Mouse (Mus musculus) limb, embryonic 15.5 days (tissue): ENCODE results near the gene Ttll10. TPM values are rescaled to one million over a fixed set of nuclear protein-coding genes. Genes with fewer than 3 reads are reported as not detected.
A peak's percentile ranks its signal among the peaks of the same experiment; 100 is the strongest.

Experiments used
- ATAC-seq: fragments of 200-750 bp; cut with Nextera tagmentation; 2 replicates; pipeline ENCODE4 v1.8.0; 2017; ENCODE audit warnings: low read depth, moderate TSS enrichment; ENCODE audit not compliant: insufficient number of reproducible peaks, low FRiP score, low TSS enrichment
- H3K27ac ChIP-seq: fragments of 300-500 bp; sonication (generic); 2 replicates; pipeline ENCODE4 v1.5.1; 2015; ENCODE audit warnings: moderate library complexity, mild to moderate bottlenecking, inconsistent platforms
- H3K27me3 ChIP-seq: fragments of 300-500 bp; sonication (generic); 2 replicates; pipeline ENCODE4 v1.6.1; 2015; ENCODE audit warnings: inconsistent platforms
- H3K36me3 ChIP-seq: fragments of 300-500 bp; sonication (generic); 2 replicates; pipeline ENCODE4 v1.6.1; 2015; ENCODE audit warnings: inconsistent platforms
- H3K4me1 ChIP-seq: fragments of 300-500 bp; sonication (generic); 2 replicates; pipeline ENCODE4 v1.6.1; 2015; ENCODE audit warnings: inconsistent platforms
- H3K4me2 ChIP-seq: fragments of 300-500 bp; sonication (generic); 2 replicates; pipeline ENCODE4 v1.6.1; 2015; ENCODE audit warnings: mild to moderate bottlenecking, inconsistent platforms
- H3K4me3 ChIP-seq: fragments of 300-500 bp; sonication (generic); 2 replicates; pipeline ENCODE4 v1.5.1; 2015; ENCODE audit warnings: mild to moderate bottlenecking, inconsistent platforms
- H3K9ac ChIP-seq: fragments of 300-500 bp; sonication (generic); 2 replicates; pipeline ENCODE4 v1.6.1; 2015; ENCODE audit warnings: inconsistent platforms
- H3K9me3 ChIP-seq: fragments of 300-500 bp; sonication (generic); 2 replicates; pipeline ENCODE4 v1.6.1; 2016; ENCODE audit warnings: inconsistent platforms
- WGBS: fragments of 180-500 bp; shearing (Covaris S2); methylation state at CpG from one replicate; pipeline ENCODE4 v1.1.7; 2015; 5-methylcytosine and 5-hydroxymethylcytosine counted together
- polyA plus RNA-seq: library from polyadenylated mRNA; unstranded; fragments of >200 nt; fragmentation: Nextera tagmentation; extraction: Ambion mirVana; gene quantifications from 2 replicates; pipeline ENCODE4 v1.2.1, GENCODE M21; 2015

The Ttll10 gene
- polyA plus RNA-seq, 1 experiment from 2014 or later, result 3.1 TPM

- Histone ChIP-seq H3K27me3 (no peaks in the 10 kb centered on the region), H3K4me1 (peaks cover 5% of the 10 kb centered on the region), H3K27ac (no peak overlapping the region), H3K36me3 (no peaks in the 10 kb centered on the region), H3K9me3 (no peaks in the 10 kb centered on the region), H3K4me2 (no peak overlapping the region), H3K9ac (no peak overlapping the region), H3K4me3 (no peak overlapping the region)
- ATAC-seq, result no peak
- WGBS, result 70% methylated on average over 9 of the region's 9 CpGs
Observed at GRCm38 (mm10) chr4:156084096-156084879, 25.1 kb upstream of the Ttll10 start.

- no peaks in the 10 kb centered on the region for H3K9me3 ChIP-seq
- no peaks in the 10 kb centered on the region for H3K27me3 ChIP-seq
- H3K4me3 ChIP-seq, result no peak overlapping the region
- ATAC-seq, result no peak
- H3K9ac ChIP-seq, result no peak overlapping the region
- no peaks in the 10 kb centered on the region for H3K36me3 ChIP-seq
- 41% methylated on average over 5 of the region's 5 CpGs for WGBS
- no peak overlapping the region for H3K4me2 ChIP-seq
- H3K4me1 ChIP-seq, result peaks cover 5% of the 10 kb centered on the region
- H3K27ac ChIP-seq, result no peak overlapping the region
Observed at GRCm38 (mm10) chr4:156083348-156083747, 24.1 kb upstream of the Ttll10 start.

GRCm38 (mm10) chr4:156082621-156083234 lies 23.5 kb upstream of the Ttll10 start:
- no peak overlapping the region for H3K9ac ChIP-seq
- no peaks in the 10 kb centered on the region for H3K36me3 ChIP-seq
- no peak overlapping the region for H3K4me3 ChIP-seq
- H3K27me3 ChIP-seq, result peaks cover 6% of the 10 kb centered on the region
- H3K4me2 ChIP-seq, result no peak overlapping the region
- H3K27ac ChIP-seq, result no peak overlapping the region
- ATAC-seq, result no peak
- peaks cover 11% of the 10 kb centered on the region for H3K4me1 ChIP-seq
- 55% methylated on average over 4 of the region's 4 CpGs for WGBS
- no peaks in the 10 kb centered on the region for H3K9me3 ChIP-seq

- under 1% methylated on average over 57 of the region's 58 CpGs for WGBS
- 0 out of 2 replicates have a peak, but pooled peaks have one; percentile 13 for ATAC-seq
- H3K4me1 ChIP-seq, result peaks cover 21% of the 10 kb centered on the region
- peak overlapping the region; percentile 86 for H3K4me2 ChIP-seq
- H3K27ac ChIP-seq, result no peak overlapping the region
- H3K4me3 ChIP-seq, result peak overlapping the region; percentile 43
- no peaks in the 10 kb centered on the region for H3K36me3 ChIP-seq
- peaks cover 11% of the 10 kb centered on the region for H3K27me3 ChIP-seq
- H3K9ac ChIP-seq, result 0 out of 2 replicates have a peak overlapping the region, but pooled peaks have one; percentile 14
- H3K9me3 ChIP-seq, result no peaks in the 10 kb centered on the region
Observed at GRCm38 (mm10) chr4:156077499-156078301, 18.5 kb upstream of the Ttll10 start.

GRCm38 (mm10) chr4:156076911-156077382 lies 17.7 kb upstream of the Ttll10 start:
- Histone ChIP-seq H3K9ac (no peak overlapping the region), H3K36me3 (no peaks in the 10 kb centered on the region), H3K4me1 (peaks cover 21% of the 10 kb centered on the region), H3K27ac (peak overlapping the region; percentile 4; the same call in 1 of the 2 replicates), H3K4me3 (peak overlapping the region; percentile 43), H3K4me2 (peak overlapping the region; percentile 86), H3K27me3 (peaks cover 11% of the 10 kb centered on the region), H3K9me3 (no peaks in the 10 kb centered on the region)
- 13% methylated on average over 8 of the region's 8 CpGs for WGBS
- ATAC-seq, result no peak

- Histone ChIP-seq H3K27me3 (no peaks in the 10 kb centered on the region), H3K27ac (no peak overlapping the region), H3K4me3 (no peak overlapping the region), H3K9ac (no peak overlapping the region), H3K4me2 (no peak overlapping the region), H3K36me3 (no peaks in the 10 kb centered on the region), H3K4me1 (peaks cover 8% of the 10 kb centered on the region), H3K9me3 (no peaks in the 10 kb centered on the region)
- no peak for ATAC-seq
- WGBS, result 49% methylated on average over 2 of the region's 2 CpGs
Observed at GRCm38 (mm10) chr4:156070716-156071115, 11.5 kb upstream of the Ttll10 start.

- no peaks in the 10 kb centered on the region for H3K36me3 ChIP-seq
- no peak overlapping the region for H3K4me3 ChIP-seq
- H3K27me3 ChIP-seq, result no peaks in the 10 kb centered on the region
- no peak overlapping the region for H3K4me2 ChIP-seq
- no peaks in the 10 kb centered on the region for H3K9me3 ChIP-seq
- no peak for ATAC-seq
- no peak overlapping the region for H3K9ac ChIP-seq
- WGBS, result 40% methylated on average over 6 of the region's 6 CpGs
- no peak overlapping the region for H3K27ac ChIP-seq
- peaks cover 8% of the 10 kb centered on the region for H3K4me1 ChIP-seq
Observed at GRCm38 (mm10) chr4:156070276-156070675, 11.1 kb upstream of the Ttll10 start.

GRCm38 (mm10) chr4:156069701-156070100 lies 10.5 kb upstream of the Ttll10 start:
- WGBS, result 97% methylated on average over 8 of the region's 8 CpGs
- ATAC-seq, result no peak

GRCm38 (mm10) chr4:156067256-156067949 lies 8.2 kb upstream of the Ttll10 start:
- H3K27me3 ChIP-seq, result no peaks in the 10 kb centered on the region
- H3K27ac ChIP-seq, result no peak overlapping the region
- peaks cover 16% of the 10 kb centered on the region for H3K4me1 ChIP-seq
- H3K4me2 ChIP-seq, result no peak overlapping the region
- no peaks in the 10 kb centered on the region for H3K9me3 ChIP-seq
- no peaks in the 10 kb centered on the region for H3K36me3 ChIP-seq
- 61% methylated on average over 5 of the region's 5 CpGs for WGBS
- no peak overlapping the region for H3K4me3 ChIP-seq
- H3K9ac ChIP-seq, result no peak overlapping the region
- no peak for ATAC-seq

More at GRCm38 (mm10) chr4:156069701-156070100, 10.5 kb upstream of the Ttll10 start:
- Histone ChIP-seq H3K36me3 (no peaks in the 10 kb centered on the region), H3K4me2 (no peak overlapping the region), H3K9ac (no peak overlapping the region), H3K9me3 (no peaks in the 10 kb centered on the region), H3K4me3 (no peak overlapping the region), H3K27me3 (no peaks in the 10 kb centered on the region), H3K27ac (no peak overlapping the region), H3K4me1 (peaks cover 8% of the 10 kb centered on the region)

GRCm38 (mm10) chr4:156065156-156065894 lies 6.1 kb upstream of the Ttll10 start:
- no peak overlapping the region for H3K4me2 ChIP-seq
- no peak overlapping the region for H3K9ac ChIP-seq
- H3K36me3 ChIP-seq, result no peaks in the 10 kb centered on the region
- no peaks in the 10 kb centered on the region for H3K27me3 ChIP-seq
- H3K27ac ChIP-seq, result no peak overlapping the region
- peaks cover 10% of the 10 kb centered on the region for H3K4me1 ChIP-seq
- H3K9me3 ChIP-seq, result no peaks in the 10 kb centered on the region
- ATAC-seq, result no peak
- 83% methylated on average over 10 of the region's 10 CpGs for WGBS
- H3K4me3 ChIP-seq, result no peak overlapping the region

- WGBS, result 81% methylated on average over 9 of the region's 9 CpGs
Observed at GRCm38 (mm10) chr4:156064510-156064897, 5.3 kb upstream of the Ttll10 start.

More at GRCm38 (mm10) chr4:156064510-156064897, 5.3 kb upstream of the Ttll10 start:
- H3K9ac ChIP-seq, result no peak overlapping the region
- H3K27me3 ChIP-seq, result no peaks in the 10 kb centered on the region
- no peak overlapping the region for H3K4me2 ChIP-seq
- ATAC-seq, result no peak
- H3K27ac ChIP-seq, result 0 out of 2 replicates have a peak overlapping the region, but pooled peaks have one; percentile 40
- H3K9me3 ChIP-seq, result no peaks in the 10 kb centered on the region
- H3K4me1 ChIP-seq, result peaks cover 12% of the 10 kb centered on the region; the same call in 1 of the 2 replicates
- no peaks in the 10 kb centered on the region for H3K36me3 ChIP-seq
- no peak overlapping the region for H3K4me3 ChIP-seq
